Mouse (Mus musculus): ENCODE data around the gene Syce1l.
A peak's percentile ranks its signal among the peaks of the same experiment; 100 is the strongest.

Gene Syce1l

GRCm38 (mm10) chr8:113642926-113643325 is at the start of gene Syce1l:
Gene Syce1l (plus strand): TSS chr8:113643213.
- no peak for TF ChIP-seq POU5F1 (IDR thresholded peaks at IDR 0.05; ENCODE audit: borderline replicate concordance, low read length)
- TF ChIP-seq CTCF (conservative IDR thresholded peaks at IDR 0.05; ENCODE audit: low read length), result no peak

GRCm38 (mm10) chr8:113598401-113598800 is 44.6 kb upstream of the Syce1l start:
- Histone ChIP-seq H3K4me3 (replicated peaks; ENCODE audit: low read length) (no peak overlapping the region), H3K4me1 (replicated peaks; ENCODE audit: low read depth, low read length) (peaks cover 11% of the 10 kb centered on the region), H3K9me3 (ENCODE audit: low read length) (peaks cover 6% of the 10 kb centered on the region; the same call in 1 of the 2 replicates), H3K27me3 (ENCODE audit: insufficient read depth, low read length) (peaks cover 26% of the 10 kb centered on the region), H3K36me3 (ENCODE audit: insufficient read depth, low read length) (no peaks in the 10 kb centered on the region)
- no peak for TF ChIP-seq CTCF (conservative IDR thresholded peaks at IDR 0.05; ENCODE audit: low read length)
- peak; percentile 74; the same call in 1 of the 2 replicates for TF ChIP-seq POU5F1 (IDR thresholded peaks at IDR 0.05; ENCODE audit: borderline replicate concordance, low read length)

More at GRCm38 (mm10) chr8:113642926-113643325, at the start of gene Syce1l:
- peaks cover 37% of the 10 kb centered on the region for H3K36me3 ChIP-seq (ENCODE audit: insufficient read depth, low read length)
- peaks cover 10% of the 10 kb centered on the region; the same call in 1 of the 2 replicates for H3K9me3 ChIP-seq (ENCODE audit: low read length)
- peaks cover 2% of the 10 kb centered on the region; the same call in 1 of the 2 replicates for H3K27me3 ChIP-seq (ENCODE audit: insufficient read depth, low read length)
- 0 out of 2 replicates have a peak within 1 kb of the TSS, but pooled peaks have one; percentile 23 for H3K4me3 ChIP-seq (replicated peaks; ENCODE audit: low read length)
- peaks cover 25% of the 10 kb centered on the region for H3K4me1 ChIP-seq (replicated peaks; ENCODE audit: low read depth, low read length)

DNA sequence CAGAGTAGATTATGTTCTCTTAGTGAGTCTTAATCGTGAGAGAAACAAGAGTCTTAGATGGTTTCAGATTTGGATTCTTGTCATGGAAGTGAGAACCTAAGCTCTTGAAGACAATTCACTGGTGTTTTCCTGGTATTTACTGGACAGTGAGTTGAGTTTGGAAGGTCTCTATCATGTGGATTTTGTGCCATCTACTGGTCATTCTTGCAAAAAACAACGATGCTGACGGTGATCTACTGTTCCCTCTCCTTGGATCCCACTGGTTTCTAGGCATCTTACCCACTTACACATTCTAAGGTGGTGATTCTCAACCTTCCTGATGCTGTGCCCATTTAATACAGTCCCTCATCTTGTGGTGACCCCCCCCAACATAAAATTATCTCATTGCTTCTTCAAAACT is 10.4 kb upstream of the Syce1l start:
- Histone ChIP-seq H3K4me1 (replicated peaks; ENCODE audit: low read depth, low read length) (peaks cover 12% of the 10 kb centered on the region), H3K9me3 (ENCODE audit: low read length) (no peaks in the 10 kb centered on the region), H3K27me3 (ENCODE audit: insufficient read depth, low read length) (no peaks in the 10 kb centered on the region), H3K4me3 (replicated peaks; ENCODE audit: low read length) (no peak overlapping the region), H3K36me3 (ENCODE audit: insufficient read depth, low read length) (peaks cover under 1% of the 10 kb centered on the region; the same call in 1 of the 2 replicates)
- TF ChIP-seq NANOG (IDR thresholded peaks at IDR 0.05; ENCODE audit: borderline replicate concordance, low read length), result no peak
- peak; percentile 28 for TF ChIP-seq CTCF (conservative IDR thresholded peaks at IDR 0.05; ENCODE audit: low read length)

DNA sequence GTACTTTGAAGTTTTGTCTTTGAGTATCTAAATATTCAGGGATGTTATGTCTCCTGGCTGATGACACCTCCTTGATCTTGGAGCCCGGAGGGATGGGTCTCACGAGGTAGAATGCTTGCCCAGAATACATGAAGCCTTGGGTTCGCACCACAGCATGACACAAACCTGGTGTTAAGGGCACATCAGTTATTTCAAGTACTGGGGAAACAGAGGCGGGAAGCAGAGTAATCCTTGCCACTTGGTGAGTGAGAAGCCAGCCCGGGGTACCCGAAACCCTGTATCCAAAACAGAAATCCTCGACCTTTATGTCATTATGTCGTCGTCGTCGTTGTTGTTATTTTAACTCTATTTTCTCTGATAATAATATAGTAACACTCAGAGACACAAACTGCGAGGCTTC is 8.9 kb upstream of the Syce1l start:
- Histone ChIP-seq H3K27me3 (ENCODE audit: insufficient read depth, low read length) (no peaks in the 10 kb centered on the region), H3K9me3 (ENCODE audit: low read length) (no peaks in the 10 kb centered on the region), H3K4me1 (replicated peaks; ENCODE audit: low read depth, low read length) (peaks cover 28% of the 10 kb centered on the region), H3K36me3 (ENCODE audit: insufficient read depth, low read length) (peaks cover 6% of the 10 kb centered on the region), H3K4me3 (replicated peaks; ENCODE audit: low read length) (peak overlapping the region; percentile 92)
- TF ChIP-seq NANOG (IDR thresholded peaks at IDR 0.05; ENCODE audit: borderline replicate concordance, low read length) (no peak), CTCF (conservative IDR thresholded peaks at IDR 0.05; ENCODE audit: low read length) (no peak), POU5F1 (IDR thresholded peaks at IDR 0.05; ENCODE audit: borderline replicate concordance, low read length) (no peak)

DNA sequence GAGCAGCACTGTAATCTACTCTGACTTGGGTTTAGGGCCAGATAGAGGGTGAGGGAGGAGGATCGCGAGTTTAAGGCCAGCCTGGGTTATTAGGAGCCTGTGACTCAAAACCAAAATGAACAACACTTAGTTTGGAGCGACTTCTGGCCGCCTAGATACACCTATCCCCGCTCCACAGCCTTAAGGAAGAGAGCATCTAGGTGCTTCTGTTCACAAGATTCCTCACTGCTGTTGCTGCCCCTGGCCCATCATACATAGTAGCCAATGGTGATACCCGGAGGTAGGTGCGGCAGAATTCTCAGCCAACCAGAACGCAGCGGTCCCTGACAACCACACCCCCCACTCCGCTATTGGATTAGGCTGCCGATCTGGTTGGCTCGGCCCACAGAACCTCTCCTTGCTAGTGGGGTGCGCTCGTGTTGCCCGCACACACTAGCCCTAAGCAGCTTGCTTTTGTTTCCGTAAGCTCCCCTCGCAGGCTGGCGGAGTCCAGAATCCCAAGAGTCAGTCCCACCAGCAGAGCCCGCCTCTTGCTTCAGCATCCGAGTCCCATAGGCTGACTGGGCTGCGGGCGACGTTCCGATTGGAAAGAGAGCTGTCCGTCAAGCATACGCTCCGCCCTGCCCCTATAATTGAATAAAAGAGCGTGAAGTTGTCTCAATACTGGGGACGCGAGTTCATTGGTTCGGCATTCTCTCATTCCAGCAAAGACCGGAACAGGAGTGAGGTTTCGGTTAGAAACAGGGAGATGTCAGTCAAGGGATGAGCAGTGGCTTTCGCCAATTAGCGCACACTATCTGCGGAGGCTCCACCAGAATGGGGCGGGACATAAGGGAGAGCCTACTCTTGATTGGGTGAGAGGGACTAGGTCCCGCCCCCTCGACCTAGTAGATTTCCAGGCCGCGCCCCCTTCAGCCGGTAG is 8.1 kb upstream of the Syce1l start, which contains the start of gene Mon1b:
Gene Mon1b, plus strand, starts transcription at position 918 of the 922 bp plus-strand sequence.
- Histone ChIP-seq H3K4me1 (replicated peaks; ENCODE audit: low read depth, low read length) (peaks cover 28% of the 10 kb centered on the region), H3K4me3 (replicated peaks; ENCODE audit: low read length) (peak within 1 kb of the TSS; percentile 92), H3K36me3 (ENCODE audit: insufficient read depth, low read length) (peaks cover 14% of the 10 kb centered on the region)

DNA sequence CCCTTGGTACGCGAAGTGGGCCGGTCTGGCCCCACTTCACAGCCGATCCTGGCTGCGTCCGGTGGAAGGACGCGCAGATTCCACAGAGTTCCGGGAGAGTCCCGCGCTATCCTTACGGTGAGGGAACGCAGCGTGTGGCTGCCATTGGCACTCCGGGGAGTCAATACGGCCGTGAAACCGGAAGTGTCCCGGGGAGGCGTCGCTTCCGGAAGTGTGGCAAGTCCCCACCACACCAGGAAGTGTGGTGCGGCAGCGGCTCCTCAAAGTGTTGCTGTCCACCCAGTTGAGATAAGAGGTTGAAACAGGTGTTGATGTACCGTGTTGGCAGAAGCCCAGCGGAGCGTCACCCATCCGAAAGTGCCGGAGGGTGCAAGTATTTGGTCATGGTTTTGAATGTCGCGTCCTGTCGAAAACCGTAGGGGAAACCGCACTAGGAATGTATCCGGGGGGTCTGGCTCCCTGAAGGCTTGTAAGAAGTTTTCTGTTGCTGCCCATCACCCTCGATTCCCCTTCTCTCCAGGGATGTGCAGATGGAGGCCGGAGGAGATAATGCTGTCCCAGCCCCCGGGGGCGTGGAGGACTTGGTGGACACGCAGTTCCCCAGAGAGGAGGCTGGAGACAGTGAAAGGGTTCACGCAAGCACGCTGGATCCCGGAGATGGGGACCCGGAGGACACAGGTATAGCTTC is 7.3 kb upstream of the Syce1l start:
- no peaks in the 10 kb centered on the region for H3K27me3 ChIP-seq (ENCODE audit: insufficient read depth, low read length)
- peak overlapping the region; percentile 92 for H3K4me3 ChIP-seq (replicated peaks; ENCODE audit: low read length)
- H3K9me3 ChIP-seq (ENCODE audit: low read length), result no peaks in the 10 kb centered on the region
- peaks cover 21% of the 10 kb centered on the region for H3K36me3 ChIP-seq (ENCODE audit: insufficient read depth, low read length)
- TF ChIP-seq CTCF (conservative IDR thresholded peaks at IDR 0.05; ENCODE audit: low read length) (no peak), NANOG (IDR thresholded peaks at IDR 0.05; ENCODE audit: borderline replicate concordance, low read length) (no peak), POU5F1 (IDR thresholded peaks at IDR 0.05; ENCODE audit: borderline replicate concordance, low read length) (no peak)
- H3K4me1 ChIP-seq (replicated peaks; ENCODE audit: low read depth, low read length), result peaks cover 28% of the 10 kb centered on the region

More for the DNA sequence above, 8.1 kb upstream of the Syce1l start, which contains the start of gene Mon1b:
- H3K9me3 ChIP-seq (ENCODE audit: low read length), result no peaks in the 10 kb centered on the region
- TF ChIP-seq POU5F1 (IDR thresholded peaks at IDR 0.05; ENCODE audit: borderline replicate concordance, low read length) (no peak), CTCF (conservative IDR thresholded peaks at IDR 0.05; ENCODE audit: low read length) (no peak)
- no peaks in the 10 kb centered on the region for H3K27me3 ChIP-seq (ENCODE audit: insufficient read depth, low read length)

GRCm38 (mm10) chr8:113636280-113636628 is 6.8 kb upstream of the Syce1l start:
- TF ChIP-seq CTCF (conservative IDR thresholded peaks at IDR 0.05; ENCODE audit: low read length) (no peak), POU5F1 (IDR thresholded peaks at IDR 0.05; ENCODE audit: borderline replicate concordance, low read length) (no peak), NANOG (IDR thresholded peaks at IDR 0.05; ENCODE audit: borderline replicate concordance, low read length) (no peak)
- H3K4me3 ChIP-seq (replicated peaks; ENCODE audit: low read length), result peak overlapping the region; percentile 92
- H3K9me3 ChIP-seq (ENCODE audit: low read length), result no peaks in the 10 kb centered on the region
- H3K36me3 ChIP-seq (ENCODE audit: insufficient read depth, low read length), result peaks cover 26% of the 10 kb centered on the region
- H3K4me1 ChIP-seq (replicated peaks; ENCODE audit: low read depth, low read length), result peaks cover 28% of the 10 kb centered on the region
- H3K27me3 ChIP-seq (ENCODE audit: insufficient read depth, low read length), result no peaks in the 10 kb centered on the region

DNA sequence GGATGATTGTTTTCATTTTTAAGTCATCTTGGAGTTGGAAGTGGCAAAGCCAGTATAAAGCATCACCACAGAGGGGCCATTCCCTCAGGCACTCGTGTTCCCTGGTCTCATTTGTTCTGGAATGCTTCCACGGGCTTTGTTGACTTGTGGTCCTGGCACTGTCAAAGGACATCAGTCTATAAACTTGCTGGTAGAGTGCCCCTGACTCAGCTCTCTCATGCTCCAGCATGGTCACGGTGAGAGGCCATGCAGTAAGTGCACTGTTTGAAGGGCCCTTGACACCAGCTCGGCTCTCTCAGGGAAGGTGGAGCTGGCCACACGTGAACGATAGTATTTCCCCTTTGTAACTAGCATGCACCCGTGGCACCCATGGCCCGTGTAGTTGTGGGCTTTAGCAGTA is 2.7 kb upstream of the Syce1l start:
- H3K9me3 ChIP-seq (ENCODE audit: low read length), result no peaks in the 10 kb centered on the region
- no peak overlapping the region for H3K4me3 ChIP-seq (replicated peaks; ENCODE audit: low read length)
- TF ChIP-seq NANOG (IDR thresholded peaks at IDR 0.05; ENCODE audit: borderline replicate concordance, low read length) (no peak), POU5F1 (IDR thresholded peaks at IDR 0.05; ENCODE audit: borderline replicate concordance, low read length) (no peak), CTCF (conservative IDR thresholded peaks at IDR 0.05; ENCODE audit: low read length) (no peak)
- no peaks in the 10 kb centered on the region for H3K27me3 ChIP-seq (ENCODE audit: insufficient read depth, low read length)
- H3K4me1 ChIP-seq (replicated peaks; ENCODE audit: low read depth, low read length), result peaks cover 33% of the 10 kb centered on the region
- peaks cover 41% of the 10 kb centered on the region for H3K36me3 ChIP-seq (ENCODE audit: insufficient read depth, low read length)

Measured in E14TG2a.4 (cell line).